Comparison of ENCODE assay signal across 35 mouse cellular contexts in the genomic region with DNA sequence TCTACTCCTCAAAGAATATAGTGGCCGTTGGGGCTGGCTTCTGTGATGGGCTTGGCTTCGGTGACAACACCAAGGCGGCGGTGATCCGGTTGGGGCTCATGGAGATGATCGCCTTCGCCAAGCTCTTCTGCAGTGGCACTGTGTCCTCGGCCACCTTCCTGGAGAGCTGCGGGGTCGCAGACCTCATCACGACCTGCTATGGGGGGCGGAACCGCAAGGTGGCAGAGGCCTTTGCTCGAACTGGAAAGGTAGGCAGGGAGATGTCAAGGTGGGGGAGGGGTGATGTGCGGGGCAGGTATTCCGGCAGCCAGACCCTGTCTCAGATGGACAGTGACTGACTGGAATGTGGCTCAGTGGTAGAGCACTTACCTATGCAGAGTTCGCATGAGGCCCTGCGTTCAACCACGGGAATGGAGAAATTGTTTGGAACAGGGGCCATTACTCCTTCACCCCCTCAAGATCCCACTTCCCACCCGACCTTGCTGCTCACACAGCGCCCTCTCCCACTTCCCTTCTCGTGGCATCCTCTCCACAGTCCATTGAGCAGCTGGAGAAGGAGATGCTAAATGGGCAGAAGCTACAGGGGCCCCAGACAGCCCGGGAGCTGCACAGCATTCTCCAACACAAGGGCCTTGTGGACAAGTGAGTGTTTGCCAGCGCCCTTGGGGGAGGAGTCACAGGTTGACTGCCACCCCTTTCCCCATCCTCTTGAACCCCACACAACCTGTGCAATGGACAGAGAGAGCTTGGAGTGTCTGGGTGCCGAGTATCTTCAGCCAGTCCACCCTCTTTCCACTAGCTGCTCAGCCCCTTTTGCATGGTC. TPM values are rescaled to one million over a fixed set of nuclear protein-coding genes. Genes with fewer than 3 reads are reported as not detected.
DNase-seq lines count a peak whose midpoint lies in the region; ATAC-seq and TF ChIP-seq lines count a peak whose summit lies in the region.
"Had no signal": no experiment of that assay in that cellular context is flagged by ENCODE, and none has a peak within 500 bp of the region (broad histone marks: within the 10 kb centered on the region; RNA-seq: fewer than 3 reads in every experiment).

No protein-coding gene starts in this region.

- H3K36me3 ChIP-seq in heart, postnatal 0 days (replicated peaks; ENCODE audit: control insufficient read depth, insufficient read depth, low read length): no peaks in the 10 kb centered on the region; the same call in 1 of the 2 replicates
- no peaks in the 10 kb centered on the region for H3K36me3 ChIP-seq in E14TG2a.4 (ENCODE audit: insufficient read depth, low read length)
- H3K36me3 ChIP-seq: intestine, embryonic 15.5 days had no signal

- H3K27me3 ChIP-seq in heart, postnatal 0 days (ENCODE audit: control insufficient read depth, insufficient read depth, low read length): no peaks in the 10 kb centered on the region
- H3K27me3 ChIP-seq in E14TG2a.4 (ENCODE audit: insufficient read depth, low read length): peaks cover 14% of the 10 kb centered on the region
- H3K27me3 ChIP-seq: embryonic facial prominence, embryonic 13.5 days; forebrain, embryonic 15.5 days; intestine, embryonic 15.5 days; midbrain, embryonic 12.5 days; neural tube, embryonic 12.5 days had no signal

- ATAC-seq in heart, postnatal 0 days (ENCODE audit: insufficient read depth, low read depth): no peak
- ATAC-seq: forebrain, embryonic 15.5 days; hindbrain, postnatal 0 days; intestine, embryonic 15.5 days; lung, postnatal 0 days had no signal

- H3K9ac ChIP-seq in heart, postnatal 0 days (replicated peaks; ENCODE audit: low read depth, low read length): no peak overlapping the region
- H3K9ac ChIP-seq: embryonic facial prominence, embryonic 13.5 days; forebrain, embryonic 15.5 days; intestine, embryonic 15.5 days; midbrain, embryonic 12.5 days; neural tube, embryonic 12.5 days had no signal

- TF ChIP-seq EP300 in heart, postnatal 0 days (IDR thresholded peaks at IDR 0.05; ENCODE audit: low read depth): no peak

- TF ChIP-seq CTCF in heart, postnatal 0 days (IDR thresholded peaks at IDR 0.05; ENCODE audit: low read depth): no peak
- no peak for TF ChIP-seq CTCF in E14TG2a.4 (conservative IDR thresholded peaks at IDR 0.05; ENCODE audit: low read length)

- H3K4me2 ChIP-seq in heart, postnatal 0 days (ENCODE audit: low read depth, low read length): no peak overlapping the region
- H3K4me2 ChIP-seq: embryonic facial prominence, embryonic 13.5 days; forebrain, embryonic 15.5 days; intestine, embryonic 15.5 days; midbrain, embryonic 12.5 days; neural tube, embryonic 12.5 days had no signal

- no peaks in the 10 kb centered on the region for H3K9me3 ChIP-seq in heart, postnatal 0 days (replicated peaks; ENCODE audit: control insufficient read depth, low read length)
- H3K9me3 ChIP-seq in E14TG2a.4 (ENCODE audit: low read length): no peaks in the 10 kb centered on the region
- H3K9me3 ChIP-seq: embryonic facial prominence, embryonic 13.5 days; forebrain, embryonic 10.5 days; forebrain, embryonic 15.5 days; intestine, embryonic 15.5 days; megakaryocyte, embryonic 14.5 days; midbrain, embryonic 12.5 days; neural tube, embryonic 12.5 days had no signal

- 77% methylated on average over 25 of the region's 25 CpGs for WGBS in heart, postnatal 0 days

- peaks cover 39% of the 10 kb centered on the region for H3K4me1 ChIP-seq in heart, postnatal 0 days (ENCODE audit: control insufficient read depth, insufficient read depth)
- H3K4me1 ChIP-seq in E14TG2a.4 (replicated peaks; ENCODE audit: low read depth, low read length): peaks cover 77% of the 10 kb centered on the region

- H3K4me3 ChIP-seq in heart, postnatal 0 days (ENCODE audit: low read depth, low read length): no peak overlapping the region
- H3K4me3 ChIP-seq in E14TG2a.4 (replicated peaks; ENCODE audit: low read length): peak overlapping the region; percentile 61
- H3K4me3 ChIP-seq: embryonic facial prominence, embryonic 13.5 days; forebrain, embryonic 10.5 days; forebrain, embryonic 15.5 days; intestine, embryonic 15.5 days; megakaryocyte, embryonic 14.5 days; midbrain, embryonic 12.5 days; myocyte; neural tube, embryonic 12.5 days had no signal

- H3K27ac ChIP-seq in heart, postnatal 0 days (ENCODE audit: low read depth): peak overlapping the region; percentile 98; the same call in 1 of the 2 replicates
- H3K27ac ChIP-seq: embryonic facial prominence, embryonic 13.5 days; forebrain, embryonic 15.5 days; midbrain, embryonic 12.5 days; neural tube, embryonic 12.5 days had no signal

- DNase-seq in adrenal gland, adult 2 months: peak; percentile 34
- no peak for DNase-seq in adrenal gland, postnatal 25 days
- peak; percentile 62 for DNase-seq in cerebellum, adult 9-11 months
- no peak for DNase-seq in cerebellum, adult 11 months
- DNase-seq in heart, postnatal 0 days (ENCODE audit: low spot score): no peak
- no peak for DNase-seq in heart, adult 8-10 months (ENCODE audit: low spot score)
- DNase-seq in B cell, adult 2 months: no peak
- DNase-seq: cerebellum, adult 18-20 months; cerebellum, postnatal 36 days; embryo, embryonic 11 days; kidney, adult 2 months; liver; lung, adult 18-20 months; lung, postnatal 4 days; right cerebral cortex, adult 18-20 months; spleen, adult 18-20 months; thymus, postnatal 14 days had no signal

RNA-seq across cellular contexts. Expression of gene Cox14, which starts 3.3 kb away (rescaled TPM):
- 100 to 1,000 TPM; 202 to 243 TPM for total RNA-seq in adrenal gland, adult 2 months (2021)
- polyA plus RNA-seq in adrenal gland, adult 2 months (2012; rRNA removed): 685 and 754 TPM in 2 replicates
- 217 and 256 TPM in 2 replicates for total RNA-seq in adrenal gland, postnatal 25 days (2021)
- 94.2 and 195 TPM in 2 replicates for total RNA-seq in heart, postnatal 0 days (2014; rRNA removed; ENCODE audit: low replicate concordance)
- polyA plus RNA-seq in heart, postnatal 0 days (2015; fragmentation: Nextera tagmentation; extraction: Ambion mirVana): 341 and 358 TPM in 2 replicates
- total RNA-seq in heart, adult 8-10 months (2022): 100 to 1,000 TPM; 240 to 284 (median 258) TPM

RNA-seq across cellular contexts. Expression of gene Gpd1, which starts 4.8 kb away (rescaled TPM):
- total RNA-seq in adrenal gland, adult 2 months (2021): 1,000 to 10,000 TPM; 1,060 to 1,239 TPM
- polyA plus RNA-seq in adrenal gland, adult 2 months (2012; rRNA removed): 708 and 828 TPM in 2 replicates
- total RNA-seq in adrenal gland, postnatal 25 days (2021): 639 and 861 TPM in 2 replicates
- total RNA-seq in heart, postnatal 0 days (2014; rRNA removed; ENCODE audit: low replicate concordance): 8.7 and 16.4 TPM in 2 replicates
- 9.0 and 9.9 TPM in 2 replicates for polyA plus RNA-seq in heart, postnatal 0 days (2015; fragmentation: Nextera tagmentation; extraction: Ambion mirVana)
- 10 to 100 TPM; 38.6 to 59.0 (median 49.5) TPM for total RNA-seq in heart, adult 8-10 months (2022)

RNA-seq across cellular contexts. Expression of gene Gm17349, which starts 16.8 kb away (rescaled TPM):
- total RNA-seq in adrenal gland, adult 2 months (2021): 10 to 100 TPM; 22.1 to 33.4 TPM
- 111 and 156 TPM in 2 replicates for polyA plus RNA-seq in adrenal gland, adult 2 months (2012; rRNA removed)
- total RNA-seq in adrenal gland, postnatal 25 days (2021): 30.4 and 43.7 TPM in 2 replicates
- total RNA-seq in heart, postnatal 0 days (2014; rRNA removed; ENCODE audit: low replicate concordance): not detected in 2 replicates
- polyA plus RNA-seq in heart, postnatal 0 days (2015; fragmentation: Nextera tagmentation; extraction: Ambion mirVana): not detected in 2 replicates
- total RNA-seq in heart, adult 8-10 months (2022): 1 to 10 TPM; 2.4 to 3.3 (median 2.9) TPM
- total RNA-seq: hindbrain, postnatal 0 days; midbrain, postnatal 0 days had no signal
- polyA plus RNA-seq: embryonic facial prominence, embryonic 13.5 days; forebrain, embryonic 10.5 days; forebrain, embryonic 15.5 days; heart, embryonic 11.5 days; hindbrain, embryonic 11.5 days; hindbrain, postnatal 0 days; intestine, embryonic 15.5 days; kidney, postnatal 0 days; large intestine, adult 2 months; limb, embryonic 11.5 days; midbrain, embryonic 12.5 days; midbrain, postnatal 0 days; myocyte; neural tube, embryonic 12.5 days; stomach, embryonic 16.5 days had no signal

RNA-seq across cellular contexts. Expression of gene Smarcd1, which starts 20.2 kb away (rescaled TPM):
- total RNA-seq in adrenal gland, adult 2 months (2021): 10 to 100 TPM; 37.6 to 53.6 TPM
- 74.6 and 76.9 TPM in 2 replicates for polyA plus RNA-seq in adrenal gland, adult 2 months (2012; rRNA removed)
- 51.9 and 63.6 TPM in 2 replicates for total RNA-seq in adrenal gland, postnatal 25 days (2021)
- 28.4 and 35.7 TPM in 2 replicates for total RNA-seq in heart, postnatal 0 days (2014; rRNA removed; ENCODE audit: low replicate concordance)
- polyA plus RNA-seq in heart, postnatal 0 days (2015; fragmentation: Nextera tagmentation; extraction: Ambion mirVana): 16.8 and 20.0 TPM in 2 replicates
- 10 to 100 TPM; 21.7 to 25.8 (median 24.5) TPM for total RNA-seq in heart, adult 8-10 months (2022)

RNA-seq across cellular contexts. Expression of gene Cers5, which starts 50.6 kb away (rescaled TPM):
- total RNA-seq in adrenal gland, adult 2 months (2021): 10 to 100 TPM; 46.4 to 54.6 TPM
- polyA plus RNA-seq in adrenal gland, adult 2 months (2012; rRNA removed): 26.1 and 32.6 TPM in 2 replicates
- 47.5 and 61.7 TPM in 2 replicates for total RNA-seq in adrenal gland, postnatal 25 days (2021)
- 51.6 and 58.7 TPM in 2 replicates for total RNA-seq in heart, postnatal 0 days (2014; rRNA removed; ENCODE audit: low replicate concordance)
- 37.4 and 38.9 TPM in 2 replicates for polyA plus RNA-seq in heart, postnatal 0 days (2015; fragmentation: Nextera tagmentation; extraction: Ambion mirVana)
- 10 to 100 TPM; 17.8 to 23.6 (median 18.1) TPM for total RNA-seq in heart, adult 8-10 months (2022)

Comparison
In these comparisons a context has a peak if more than half of its experiments do, and no peak if none do; other contexts are left out.
1. DNase-seq: peak in adrenal gland, adult 2 months (single experiment) and cerebellum, adult 9-11 months (single experiment); none in adrenal gland, postnatal 25 days (single experiment), cerebellum, adult 11 months (single experiment), heart, postnatal 0 days (single experiment), heart, adult 8-10 months (single experiment) and B cell, adult 2 months (0 of 2).
2. RNA of gene Gpd1, which starts 4.8 kb away (total RNA-seq): 1,060 to 1,239 TPM in adrenal gland, adult 2 months and 639 to 861 TPM in adrenal gland, postnatal 25 days; 38.6 to 59.0 TPM in heart, adult 8-10 months and 8.7 to 16.4 TPM in heart, postnatal 0 days; every median in the first group is over 10 times any median in the second.